Mouse (Mus musculus) heart, adult 2 months (tissue): ENCODE measurements around the gene Incenp. TPM values are rescaled to one million over a fixed set of nuclear protein-coding genes. Genes with fewer than 3 reads are reported as not detected.
"Not testable (repeated sequence)": the region's sequence is repeated elsewhere in the genome, so short reads cannot be mapped to it uniquely, and the experiment has no call there.

Experiments used
- DNase-seq, 2 experiments: peaks; one replicate each; pipeline ENCODE4 v3.0.0; 2021
- H3K27ac ChIP-seq: fragments of 200-600 bp; 2 replicates; pipeline ENCODE4 v1.8.1; 2022
- H3K27me3 ChIP-seq: fragments of 200-500 bp; 2 replicates; pipeline ENCODE4 v1.6.1; 2012; ENCODE audit warnings: mild to moderate bottlenecking, low read length, inconsistent platforms, mixed read lengths; ENCODE audit not compliant: control insufficient read depth, insufficient read depth
- H3K36me3 ChIP-seq: fragments of 200-500 bp; 2 replicates; pipeline ENCODE4 v1.6.1; 2012; ENCODE audit warnings: low read length, inconsistent platforms; ENCODE audit not compliant: control insufficient read depth, insufficient read depth
- H3K4me1 ChIP-seq: fragments of 200-500 bp; 2 replicates; pipeline ENCODE4 v1.6.1; 2011; ENCODE audit warnings: low read length; ENCODE audit not compliant: control insufficient read depth, insufficient read depth
- H3K4me3 ChIP-seq: fragments of 200-600 bp; 2 replicates; pipeline ENCODE4 v1.8.1; 2022
- H3K79me2 ChIP-seq: fragments of 200-500 bp; replicated peaks from 2 replicates; pipeline ENCODE4 v1.6.1; 2012; ENCODE audit warnings: mild to moderate bottlenecking, inconsistent platforms, low read length, moderate library complexity, mixed read lengths; ENCODE audit not compliant: control insufficient read depth, insufficient read depth
- H3K9ac ChIP-seq: fragments of 200-500 bp; 2 replicates; pipeline ENCODE4 v1.6.1; 2012; ENCODE audit warnings: low read depth, mild to moderate bottlenecking, control low read depth, inconsistent platforms, low read length, mixed read lengths
- CTCF ChIP-seq: fragments of 200-600 bp; IDR thresholded peaks from 2 replicates; pipeline ENCODE4 v1.8.1; 2022; ENCODE audit warnings: antibody characterized with exemption, mild to moderate bottlenecking, moderate library complexity
- EP300 ChIP-seq: fragments of 200-500 bp; IDR thresholded peaks from 2 replicates; pipeline ENCODE4 v1.6.1; 2011; ENCODE audit warnings: low read depth, low read length, control low read depth; ENCODE audit not compliant: insufficient read depth
- POLR2A ChIP-seq: fragments of 200-500 bp; IDR thresholded peaks from 2 replicates; pipeline ENCODE4 v1.6.1; 2011; ENCODE audit warnings: mild to moderate bottlenecking, low read depth, low read length, control low read depth; ENCODE audit not compliant: insufficient read depth
- WGBS: fragments of 180-500 bp; shearing (Covaris S2); methylation state at CpG from one replicate; pipeline ENCODE4 v1.1.7; 2018; 5-methylcytosine and 5-hydroxymethylcytosine counted together
- intact Hi-C: fragments of 180-260 bp; cut with DNase I; formaldehyde crosslinking; loops from one replicate; pipeline ENCODE4 v1.15.1; 2025
- polyA plus RNA-seq: library from polyadenylated mRNA; depleted of rRNA; stranded (reverse); fragments of >200 nt; gene quantifications from 2 replicates; pipeline ENCODE4 v1.2.3, GENCODE M21; 2012
- total RNA-seq, 2 experiments: library from RNA; stranded (reverse); gene quantifications; 2 replicates each; pipeline ENCODE4 v1.2.3; 2021

The Incenp gene
- total and polyA plus RNA-seq, 3 experiments, result 2.6 to 5.5 (median 2.9) TPM

GRCm38 (mm10) chr19:9933908-9934307 lies 34.6 kb upstream of the Incenp start:
- TF ChIP-seq EP300 (no peak), POLR2A (no peak), CTCF (no peak)
- DNase-seq, result no peak
- 79% methylated on average over 2 of the region's 2 CpGs for whole genome bisulfite sequencing
- H3K4me3 ChIP-seq, result no peak overlapping the region
- no peaks in the 10 kb centered on the region for H3K36me3 ChIP-seq
- H3K4me1 ChIP-seq, result peaks cover 12% of the 10 kb centered on the region
- no peak overlapping the region for H3K27ac ChIP-seq
- intact Hi-C loops, result no loop called here
- no peaks in the 10 kb centered on the region for H3K79me2 ChIP-seq
- no peaks in the 10 kb centered on the region for H3K27me3 ChIP-seq
- H3K9ac ChIP-seq, result no peak overlapping the region

- H3K27me3 ChIP-seq, intact Hi-C loops, H3K79me2 ChIP-seq, H3K9ac ChIP-seq, H3K27ac ChIP-seq, H3K4me1 ChIP-seq, H3K4me3 ChIP-seq, H3K36me3 ChIP-seq: not testable (repeated sequence)
- peak in 1 of 2 experiments; percentile 37 for DNase-seq
- WGBS, result 48% methylated on average over 2 of the region's 2 CpGs
Observed at GRCm38 (mm10) chr19:9931167-9931607, 31.8 kb upstream of the Incenp start.

DNA sequence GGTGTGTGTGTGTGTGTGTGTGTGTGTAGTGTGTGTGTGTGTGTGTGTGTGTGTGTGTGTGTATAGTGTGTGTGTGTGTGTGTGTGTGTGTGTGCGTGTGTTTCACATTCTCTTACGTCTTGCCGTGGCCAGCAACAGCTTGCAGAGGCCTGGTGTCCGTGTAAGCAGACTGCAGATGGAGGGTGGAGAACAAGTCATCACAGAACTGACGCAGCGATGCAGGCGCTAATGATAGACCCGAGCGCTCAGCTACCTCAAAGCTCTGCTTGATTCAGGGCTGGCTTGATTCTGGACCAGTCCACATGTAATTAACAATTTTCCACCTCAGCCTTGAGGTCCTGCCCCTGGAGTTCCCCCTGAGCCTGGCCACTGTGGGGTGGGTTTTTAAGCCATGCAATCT lies 28.7 kb upstream of the Incenp start:
- H3K79me2 ChIP-seq, result no peaks in the 10 kb centered on the region
- TF ChIP-seq EP300 (no peak), POLR2A (no peak), CTCF (no peak)
- no peaks in the 10 kb centered on the region for H3K4me1 ChIP-seq
- no peak overlapping the region for H3K4me3 ChIP-seq
- H3K27ac ChIP-seq, result no peak overlapping the region
- DNase-seq, result no peak
- intact Hi-C loops, result no loop called here
- WGBS, result 80% methylated on average over 9 of the region's 9 CpGs
- no peaks in the 10 kb centered on the region for H3K36me3 ChIP-seq
- no peaks in the 10 kb centered on the region for H3K27me3 ChIP-seq
- no peak overlapping the region for H3K9ac ChIP-seq

GRCm38 (mm10) chr19:9924769-9925272 lies 25.5 kb upstream of the Incenp start:
- no peaks in the 10 kb centered on the region for H3K79me2 ChIP-seq
- no peak for TF ChIP-seq CTCF
- TF ChIP-seq EP300, result no peak
- TF ChIP-seq POLR2A, result no peak
- no peak overlapping the region for H3K9ac ChIP-seq
- DNase-seq, result no peak
- intact Hi-C loops, result no loop called here
- H3K4me1 ChIP-seq, result no peaks in the 10 kb centered on the region
- no peaks in the 10 kb centered on the region for H3K36me3 ChIP-seq
- 83% methylated on average over 8 of the region's 8 CpGs for WGBS
- H3K27ac ChIP-seq, result no peak overlapping the region
- no peak overlapping the region for H3K4me3 ChIP-seq
- no peaks in the 10 kb centered on the region for H3K27me3 ChIP-seq

DNA sequence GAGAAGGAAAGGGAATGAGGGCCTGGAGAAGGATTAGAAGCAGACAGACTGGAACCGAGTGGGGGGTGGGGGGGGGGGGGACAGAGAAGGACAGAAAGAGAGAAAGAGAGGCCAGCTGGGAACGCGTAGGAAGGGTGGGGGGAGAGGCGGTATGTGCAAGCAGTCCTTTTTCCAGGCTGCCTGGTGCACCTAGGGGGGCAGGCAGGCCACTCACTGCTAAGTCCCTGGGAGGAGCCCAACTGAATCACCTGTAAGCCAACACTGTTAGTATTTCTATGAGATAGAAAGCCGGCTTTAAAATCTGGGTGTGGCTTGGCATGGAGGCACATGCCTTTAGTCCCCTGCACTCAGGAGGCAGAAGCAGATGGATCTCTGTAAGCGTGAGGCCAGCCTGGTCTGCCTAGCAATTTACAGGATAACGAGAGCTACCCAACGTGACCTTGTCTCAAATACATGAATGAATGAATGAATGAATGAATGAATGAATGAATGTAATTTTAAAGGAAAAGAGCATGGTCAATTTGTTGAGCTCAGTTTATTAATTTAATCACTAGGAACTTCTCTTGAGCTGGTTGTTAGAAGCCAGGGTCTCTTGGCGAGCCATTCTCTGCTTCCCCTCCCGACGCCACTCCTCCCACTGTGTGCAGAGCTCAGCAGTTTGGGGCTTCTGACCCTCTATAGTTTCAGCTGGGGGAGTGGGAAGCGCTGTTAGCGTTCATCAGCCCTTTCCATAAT lies 24.9 kb upstream of the Incenp start:
- no peak overlapping the region for H3K4me3 ChIP-seq
- 60% methylated on average over 12 of the region's 13 CpGs for whole genome bisulfite sequencing
- no peaks in the 10 kb centered on the region for H3K79me2 ChIP-seq
- DNase-seq, result no peak
- H3K27ac ChIP-seq, result no peak overlapping the region
- no peak for TF ChIP-seq POLR2A
- TF ChIP-seq CTCF, result no peak
- no peak for TF ChIP-seq EP300
- no peaks in the 10 kb centered on the region for H3K4me1 ChIP-seq
- intact Hi-C loops, result no loop called here
- no peak overlapping the region for H3K9ac ChIP-seq
- H3K36me3 ChIP-seq, result no peaks in the 10 kb centered on the region
- no peaks in the 10 kb centered on the region for H3K27me3 ChIP-seq

DNA sequence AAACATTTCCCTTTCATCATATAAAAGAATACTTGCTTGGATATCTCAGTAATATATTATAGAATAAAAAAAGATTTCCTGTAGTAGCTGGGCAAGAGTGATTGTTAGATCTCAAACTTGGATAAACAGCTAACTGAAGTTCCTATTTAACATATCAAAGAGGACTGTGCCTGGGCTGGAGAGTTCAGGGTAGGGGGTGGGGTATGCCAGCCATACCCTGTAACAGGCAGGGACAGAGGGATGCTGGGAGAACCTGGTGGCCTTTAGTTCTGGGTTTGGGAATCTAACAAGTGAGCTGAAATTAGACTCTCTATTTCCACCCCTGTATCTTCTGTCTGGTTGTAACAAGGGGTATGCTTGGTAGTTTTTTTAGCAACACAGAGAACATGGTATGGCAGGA lies 23.7 kb upstream of the Incenp start:
- no peaks in the 10 kb centered on the region for H3K27me3 ChIP-seq
- H3K36me3 ChIP-seq, result no peaks in the 10 kb centered on the region
- no peak for DNase-seq
- H3K9ac ChIP-seq, result no peak overlapping the region
- no peaks in the 10 kb centered on the region for H3K4me1 ChIP-seq
- intact Hi-C loops, result no loop called here
- TF ChIP-seq POLR2A (no peak), EP300 (no peak), CTCF (no peak)
- H3K4me3 ChIP-seq, result no peak overlapping the region
- H3K27ac ChIP-seq, result no peak overlapping the region
- no peaks in the 10 kb centered on the region for H3K79me2 ChIP-seq
